In genomic region chr13:67081142-67081713, GRCm38 (mm10) we compare ENCODE assay signal across 8 mouse cellular contexts. TPM values are rescaled to one million over a fixed set of nuclear protein-coding genes. Genes with fewer than 3 reads are reported as not detected.
A peak's percentile ranks its signal among the peaks of the same experiment; 100 is the strongest.
DNase-seq lines count a peak whose midpoint lies in the region; ATAC-seq and TF ChIP-seq lines count a peak whose summit lies in the region.

No protein-coding gene starts in this region.

- peak overlapping the region; percentile 72 for H3K4me2 ChIP-seq in forebrain, postnatal 0 days (ENCODE audit: low read depth)
- peak overlapping the region; percentile 86 for H3K4me2 ChIP-seq in lung, embryonic 15.5 days

- H3K27me3 ChIP-seq in MEL (ENCODE audit: control insufficient read depth in 1 of 2, insufficient read depth in 2 of 2, low read length in 2 of 2): no peaks in the 10 kb centered on the region
- H3K27me3 ChIP-seq in forebrain, postnatal 0 days (ENCODE audit: insufficient read depth, low read length): no peaks in the 10 kb centered on the region
- H3K27me3 ChIP-seq in lung, embryonic 15.5 days: no peaks in the 10 kb centered on the region

- H3K79me2 ChIP-seq in MEL (ENCODE audit: control insufficient read depth, insufficient read depth, low read length, poor library complexity): peaks cover 2% of the 10 kb centered on the region

- H3K4me1 ChIP-seq in MEL (ENCODE audit: control insufficient read depth in 1 of 2, insufficient read depth in 2 of 2, low read length in 2 of 2): peaks cover 0 to 3% of the 10 kb centered on the region in 2 experiments; a peak in 1 of 4 replicates
- H3K4me1 ChIP-seq in forebrain, postnatal 0 days (ENCODE audit: insufficient read depth): peaks cover 6% of the 10 kb centered on the region
- H3K4me1 ChIP-seq in lung, embryonic 15.5 days: peaks cover 11% of the 10 kb centered on the region

- WGBS in forebrain, postnatal 0 days: under 1% methylated on average over 24 of the region's 24 CpGs
- WGBS in lung, embryonic 15.5 days: under 1% methylated on average over 24 of the region's 24 CpGs

- no peak for TF ChIP-seq CTCF in MEL (IDR thresholded peaks at IDR 0.05 in 2 of 3, conservative IDR thresholded peaks at IDR 0.05 in 1 of 3; ENCODE audit: control insufficient read depth in 1 of 3, insufficient read depth in 1 of 3, low read depth in 2 of 3, low read length in 3 of 3, poor library complexity in 1 of 3, severe bottlenecking in 1 of 3)
- TF ChIP-seq CTCF in forebrain, postnatal 0 days (IDR thresholded peaks at IDR 0.05; ENCODE audit: low read depth): no peak

- H3K9ac ChIP-seq in MEL (ENCODE audit: control insufficient read depth, low read depth, low read length, poor library complexity, severe bottlenecking): peak overlapping the region; percentile 77
- peak overlapping the region; percentile 70 for H3K9ac ChIP-seq in forebrain, postnatal 0 days
- peak overlapping the region; percentile 76 for H3K9ac ChIP-seq in lung, embryonic 15.5 days

- no peak for TF ChIP-seq RAD21 in MEL (IDR thresholded peaks at IDR 0.05; ENCODE audit: low read depth, low read length)

- 0 out of 4 replicates have a peak, but pooled peaks of 1 of the 2 experiments have one; percentile 9 for TF ChIP-seq EP300 in MEL (IDR thresholded peaks at IDR 0.05; ENCODE audit: low read depth in 1 of 2, low read length in 2 of 2)

- H3K27ac ChIP-seq in MEL (ENCODE audit: control insufficient read depth, low read depth, low read length): peak overlapping the region; percentile 87
- H3K27ac ChIP-seq in forebrain, postnatal 0 days (ENCODE audit: low read depth, low read length): peak overlapping the region; percentile 71
- H3K27ac ChIP-seq in lung, embryonic 15.5 days: peak overlapping the region; percentile 93

- peak; percentile 98 for ATAC-seq in forebrain, postnatal 0 days
- peak; percentile 99 for ATAC-seq in lung, embryonic 15.5 days (ENCODE audit: borderline replicate concordance, extremely low read depth, low FRiP score, low TSS enrichment)

- H3K36me3 ChIP-seq in MEL (ENCODE audit: control insufficient read depth in 1 of 2, insufficient read depth in 2 of 2, low read length in 2 of 2): peaks cover 0 to 4% of the 10 kb centered on the region in 2 experiments; a peak in 1 of 4 replicates
- H3K36me3 ChIP-seq in forebrain, postnatal 0 days (ENCODE audit: insufficient read depth): peaks cover 4% of the 10 kb centered on the region; the same call in 1 of the 2 replicates
- peaks cover 4% of the 10 kb centered on the region for H3K36me3 ChIP-seq in lung, embryonic 15.5 days

- peak overlapping the region; percentile 67 to 86 for H3K4me3 ChIP-seq in MEL (ENCODE audit: control insufficient read depth in 1 of 2, insufficient read depth in 1 of 2, low read depth in 2 of 2, low read length in 2 of 2)
- H3K4me3 ChIP-seq in forebrain, postnatal 0 days (ENCODE audit: low read depth, low read length): peak overlapping the region; percentile 77
- peak overlapping the region; percentile 63 for H3K4me3 ChIP-seq in lung, embryonic 15.5 days

- peak; percentile 87 for DNase-seq in MEL (ENCODE audit: low read depth, low spot score)
- DNase-seq in cerebellum, adult 18-20 months: peak; percentile 69 to 74
- peak; percentile 81 for DNase-seq in forebrain, postnatal 0 days
- DNase-seq in heart, postnatal 4 days: peak; percentile 80
- DNase-seq in layer of hippocampus, adult 8-10 months (ENCODE audit: low spot score in 2 of 2): peak; percentile 65 to 75
- DNase-seq in ovary, adult 18-20 months (ENCODE audit: low spot score): peak; percentile 65
- peak; percentile 75 for DNase-seq in thymus, postnatal 0 days (ENCODE audit: low spot score)

- TF ChIP-seq POLR2A in MEL (IDR thresholded peaks at IDR 0.05; ENCODE audit: control insufficient read depth in 1 of 2, insufficient read depth in 1 of 2, low read depth in 1 of 2, low read length in 2 of 2, poor library complexity in 1 of 2): peak in 1 of 2 experiments; percentile 54; a peak in 1 of 4 replicates

- H3K9me3 ChIP-seq in MEL (replicated peaks; ENCODE audit: insufficient read depth, low read length): no peaks in the 10 kb centered on the region
- 0 out of 2 replicates have a peak, but pooled peaks cover 7% of the 10 kb centered on the region for H3K9me3 ChIP-seq in forebrain, postnatal 0 days (ENCODE audit: low read length)
- H3K9me3 ChIP-seq in lung, embryonic 15.5 days: no peaks in the 10 kb centered on the region

TF ChIP-seq in MEL, 35 proteins besides CTCF, POLR2A, EP300 and RAD21 (continues in another document):
- 0 out of 2 replicates have a peak, but pooled peaks have one; percentile 39 for TF ChIP-seq GABPA (IDR thresholded peaks at IDR 0.05; ENCODE audit: low read depth, low read length)
- TF ChIP-seq USF1 (IDR thresholded peaks at IDR 0.05; ENCODE audit: low read depth, low read length): peak; percentile 79
- peak; percentile 92 for TF ChIP-seq MXI1 (IDR thresholded peaks at IDR 0.05; ENCODE audit: low read depth, low read length)
- TF ChIP-seq TBP (IDR thresholded peaks at IDR 0.05; ENCODE audit: low read depth, low read length): peak; percentile 43; the same call in 1 of the 2 replicates
- TF ChIP-seq MAZ (IDR thresholded peaks at IDR 0.05; ENCODE audit: low read depth, low read length): peak; percentile 48; the same call in 1 of the 2 replicates
- TF ChIP-seq POLR2AphosphoS2 (IDR thresholded peaks at IDR 0.05; ENCODE audit: low read length): peak; percentile 56; the same call in 1 of the 2 replicates
- no peak for TF ChIP-seq ETS1 (IDR thresholded peaks at IDR 0.05; ENCODE audit: low read depth, low read length)
- TF ChIP-seq KAT2A (conservative IDR thresholded peaks at IDR 0.05; ENCODE audit: low read depth, low read length): peak; percentile 61
- no peak for TF ChIP-seq E2F4 (IDR thresholded peaks at IDR 0.05; ENCODE audit: borderline replicate concordance, low read depth, low read length)

RNA-seq across cellular contexts. Expression of gene Zfp708, which starts 16.5 kb away (rescaled TPM):
- 0.81 and 1.0 TPM in 2 replicates for total RNA-seq in MEL (2012; rRNA removed)
- polyA plus RNA-seq in MEL (2012; ENCODE audit: insufficient read depth in 1 of 2, insufficient read length in 2 of 2, low read depth in 1 of 2, low replicate concordance in 2 of 2, missing spikeins in 1 of 2): under 1 TPM in 1 of 2 experiments, not detected in 1; 0.39 TPM
- 12.2 and 12.8 TPM in 2 replicates for total RNA-seq in forebrain, postnatal 0 days (2014; rRNA removed)
- 5.8 and 6.6 TPM in 2 replicates for polyA plus RNA-seq in forebrain, postnatal 0 days (2015; fragmentation: Nextera tagmentation; extraction: Ambion mirVana)
- total RNA-seq in heart, postnatal 4 days (2021): 1 to 10 TPM in 1 of 2 experiments, under 1 TPM in 1; 0.97 to 2.1 TPM
- 1 to 10 TPM; 2.2 to 2.7 (median 2.6) TPM for total RNA-seq in layer of hippocampus, adult 8-10 months (2022)
- polyA plus RNA-seq in lung, embryonic 15.5 days (2015; fragmentation: Nextera tagmentation; extraction: Ambion mirVana): 5.0 and 5.5 TPM in 2 replicates
- polyA plus RNA-seq in thymus, postnatal 0 days (2015; fragmentation: Nextera tagmentation; extraction: Ambion mirVana): 5.3 and 5.7 TPM in 2 replicates

RNA-seq across cellular contexts. Expression of gene Zfp712, which starts 20.3 kb away (rescaled TPM):
- total RNA-seq in MEL (2012; rRNA removed): 0.69 and 0.85 TPM in 2 replicates
- polyA plus RNA-seq in MEL (2012; ENCODE audit: insufficient read depth in 1 of 2, insufficient read length in 2 of 2, low read depth in 1 of 2, low replicate concordance in 2 of 2, missing spikeins in 1 of 2): under 1 TPM in 1 of 2 experiments, not detected in 1; 0.47 TPM
- total RNA-seq in forebrain, postnatal 0 days (2014; rRNA removed): 10.1 and 10.2 TPM in 2 replicates
- polyA plus RNA-seq in forebrain, postnatal 0 days (2015; fragmentation: Nextera tagmentation; extraction: Ambion mirVana): 1.8 and 3.2 TPM in 2 replicates
- total RNA-seq in heart, postnatal 4 days (2021): 1 to 10 TPM; 1.4 to 1.6 TPM
- total RNA-seq in layer of hippocampus, adult 8-10 months (2022): 1 to 10 TPM; 4.2 to 5.4 (median 4.7) TPM
- polyA plus RNA-seq in lung, embryonic 15.5 days (2015; fragmentation: Nextera tagmentation; extraction: Ambion mirVana): 3.7 TPM in 2 replicates
- 3.7 and 3.8 TPM in 2 replicates for polyA plus RNA-seq in thymus, postnatal 0 days (2015; fragmentation: Nextera tagmentation; extraction: Ambion mirVana)

RNA-seq across cellular contexts. Expression of gene Gm28557, which starts 27.2 kb away (rescaled TPM):
- 2.2 and 2.9 TPM in 2 replicates for total RNA-seq in MEL (2012; rRNA removed)
- 1 to 10 TPM in 1 of 2 experiments, not detected in 1; 2.1 TPM for polyA plus RNA-seq in MEL (2012; ENCODE audit: insufficient read depth in 1 of 2, insufficient read length in 2 of 2, low read depth in 1 of 2, low replicate concordance in 2 of 2, missing spikeins in 1 of 2)
- 1.4 and 2.9 TPM in 2 replicates for total RNA-seq in forebrain, postnatal 0 days (2014; rRNA removed)
- 0.92 and 1.4 TPM in 2 replicates for polyA plus RNA-seq in forebrain, postnatal 0 days (2015; fragmentation: Nextera tagmentation; extraction: Ambion mirVana)
- total RNA-seq in heart, postnatal 4 days (2021): 1 to 10 TPM in 1 of 2 experiments, under 1 TPM in 1; 0.79 to 1.4 TPM
- total RNA-seq in layer of hippocampus, adult 8-10 months (2022): 1 to 10 TPM; 3.1 to 4.3 (median 3.5) TPM
- 3.4 and 3.5 TPM in 2 replicates for polyA plus RNA-seq in lung, embryonic 15.5 days (2015; fragmentation: Nextera tagmentation; extraction: Ambion mirVana)
- polyA plus RNA-seq in thymus, postnatal 0 days (2015; fragmentation: Nextera tagmentation; extraction: Ambion mirVana): 1.4 and 1.6 TPM in 2 replicates

RNA-seq across cellular contexts. Expression of gene Rslcan18, which starts 34.8 kb away (rescaled TPM):
- 0.19 and 0.26 TPM in 2 replicates for total RNA-seq in MEL (2012; rRNA removed)
- under 1 TPM in 1 of 2 experiments, not detected in 1; 0.11 TPM for polyA plus RNA-seq in MEL (2012; ENCODE audit: insufficient read depth in 1 of 2, insufficient read length in 2 of 2, low read depth in 1 of 2, low replicate concordance in 2 of 2, missing spikeins in 1 of 2)
- not detected in 2 replicates for total RNA-seq in forebrain, postnatal 0 days (2014; rRNA removed)
- polyA plus RNA-seq in forebrain, postnatal 0 days (2015; fragmentation: Nextera tagmentation; extraction: Ambion mirVana): 0.08 TPM in 1 of 2 replicates, not detected in the other
- under 1 TPM in 1 of 2 experiments, not detected in 1; 0.21 TPM for total RNA-seq in heart, postnatal 4 days (2021)
- total RNA-seq in layer of hippocampus, adult 8-10 months (2022): under 1 TPM; 0.25 to 0.78 (median 0.54) TPM
- 0.16 and 0.39 TPM in 2 replicates for polyA plus RNA-seq in lung, embryonic 15.5 days (2015; fragmentation: Nextera tagmentation; extraction: Ambion mirVana)
- 0.09 TPM in 1 of 2 replicates, not detected in the other for polyA plus RNA-seq in thymus, postnatal 0 days (2015; fragmentation: Nextera tagmentation; extraction: Ambion mirVana)

RNA-seq across cellular contexts. Expression of gene Zfp759, which starts 40.2 kb away (rescaled TPM):
- total RNA-seq in MEL (2012; rRNA removed): 1.5 and 2.3 TPM in 2 replicates
- 1 to 10 TPM in 1 of 2 experiments, not detected in 1; 1.5 TPM for polyA plus RNA-seq in MEL (2012; ENCODE audit: insufficient read depth in 1 of 2, insufficient read length in 2 of 2, low read depth in 1 of 2, low replicate concordance in 2 of 2, missing spikeins in 1 of 2)
- 7.8 and 8.9 TPM in 2 replicates for total RNA-seq in forebrain, postnatal 0 days (2014; rRNA removed)
- polyA plus RNA-seq in forebrain, postnatal 0 days (2015; fragmentation: Nextera tagmentation; extraction: Ambion mirVana): 1.5 and 2.6 TPM in 2 replicates
- 1 to 10 TPM; 2.0 to 3.1 TPM for total RNA-seq in heart, postnatal 4 days (2021)
- 10 to 100 TPM in 2 of 4 experiments, 1 to 10 TPM in 2; 8.4 to 13.8 (median 11.4) TPM for total RNA-seq in layer of hippocampus, adult 8-10 months (2022)
- 1.9 TPM in 2 replicates for polyA plus RNA-seq in lung, embryonic 15.5 days (2015; fragmentation: Nextera tagmentation; extraction: Ambion mirVana)
- polyA plus RNA-seq in thymus, postnatal 0 days (2015; fragmentation: Nextera tagmentation; extraction: Ambion mirVana): 1.6 and 1.7 TPM in 2 replicates

Comparison
In these comparisons a context has a peak if more than half of its experiments do, and no peak if none do; other contexts are left out.
1. Peak in every context shown above with its lines: DNase-seq, ATAC-seq, H3K4me3 ChIP-seq and H3K27ac ChIP-seq.